Mouse (Mus musculus) liver, postnatal 0 days (tissue): ENCODE data around the gene Zfand5.

Source experiments
- CTCF ChIP-seq: sonication (generic); IDR thresholded peaks from 2 replicates; pipeline ENCODE4 v1.5.1; 2016; ENCODE audit warnings: antibody characterized with exemption, low read depth
- EP300 ChIP-seq: IDR thresholded peaks from 2 replicates; pipeline ENCODE4 v1.6.1; 2016; ENCODE audit warnings: antibody characterized with exemption, low read depth, mild to moderate bottlenecking

DNA sequence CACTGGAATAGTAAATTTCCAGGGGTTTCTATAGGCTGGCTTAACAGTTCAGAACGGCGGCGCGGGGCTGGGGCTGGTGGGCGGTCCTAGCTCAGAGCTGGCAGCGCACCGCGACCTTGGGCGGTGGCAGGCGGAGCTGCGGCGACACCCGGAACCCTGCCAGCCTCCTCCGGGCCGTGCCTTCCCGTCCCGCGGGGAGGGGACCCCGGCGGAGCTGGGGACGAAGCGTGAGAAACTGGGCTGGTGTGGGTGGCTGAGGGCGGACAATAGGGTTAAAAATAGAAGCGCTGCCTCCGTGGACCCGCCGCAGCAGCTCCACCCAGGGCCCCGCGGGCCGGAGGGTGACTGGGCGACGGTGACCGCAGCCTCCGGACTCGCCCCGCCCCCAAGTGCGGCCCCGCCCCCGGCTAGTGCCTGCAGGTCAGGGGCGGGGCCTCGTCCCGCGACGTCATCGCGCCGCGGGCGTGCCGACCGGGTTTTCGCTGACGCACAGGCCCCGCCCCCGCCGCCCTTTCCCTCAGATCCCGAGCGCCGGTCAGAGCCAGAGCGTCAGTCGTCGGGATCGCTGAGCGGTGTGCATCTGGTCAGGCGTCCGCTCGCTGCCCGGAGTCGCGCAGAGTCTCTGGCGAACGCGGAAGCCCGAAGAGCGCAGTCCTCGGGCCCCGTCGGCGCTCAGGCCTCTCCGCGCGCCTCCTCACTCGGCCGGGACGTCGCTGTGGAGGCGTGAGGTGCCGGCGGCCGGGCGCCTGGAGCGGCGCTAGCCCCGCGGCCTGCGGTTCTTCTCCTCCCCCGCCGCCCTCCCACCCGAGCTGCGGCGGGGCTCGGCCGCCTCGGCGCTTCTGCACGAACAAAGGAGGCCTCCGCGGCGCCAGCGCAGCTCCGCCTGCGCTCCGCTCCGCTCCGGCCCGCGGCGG is at the start of gene Zfand5:
- TF ChIP-seq EP300 (no peak), CTCF (no peak)
